Mouse (Mus musculus) megakaryocyte progenitor cell, adult 5-6 weeks (primary cell): ENCODE results near the gene Btnl6. TPM values are rescaled to one million over a fixed set of nuclear protein-coding genes. Genes with fewer than 3 reads are reported as not detected.
"Not testable (repeated sequence)": the region's sequence is repeated elsewhere in the genome, so short reads cannot be mapped to it uniquely, and the experiment has no call there.

Experiments used
- ATAC-seq: replicated peaks from 2 replicates; pipeline ENCODE4 v1.8.0; 2016; ENCODE audit warnings: mild to moderate bottlenecking, moderate TSS enrichment, inconsistent platforms; ENCODE audit not compliant: poor library complexity
- total RNA-seq, 2 experiments: library from RNA; stranded (forward) in 1 of 2; stranded (reverse) in 1 of 2; fragments of 157-497, 149-512 nt in 1 of 2; fragments of 200-1000 nt in 1 of 2; gene quantifications; 2 replicates each; pipeline versions ENCODE4 v1.2.3 to v1.2.4; 2015 to 2017

Btnl6 gene
- not detected in 2 replicates for total RNA-seq (2015)
- total RNA-seq (2017), result not detected in 2 replicates

- ATAC-seq, result no peak
These were observed at the start of gene Btnl6 for GRCm38 (mm10) chr17:34517252-34517651. Gene Btnl6 (minus strand): TSS chr17:34517352.

- no peak for ATAC-seq
These were observed 47.6 kb upstream of the Btnl6 start for GRCm38 (mm10) chr17:34564796-34565195.

GRCm38 (mm10) chr17:34564003-34564421 lies 46.9 kb upstream of the Btnl6 start, which contains the start of gene Notch4:
Gene Notch4 (plus strand): TSS chr17:34564268.
- ATAC-seq, result no peak; the same call in 1 of the 2 replicates

- no peak for ATAC-seq
These were observed 46.2 kb upstream of the Btnl6 start for GRCm38 (mm10) chr17:34563354-34563753.

GRCm38 (mm10) chr17:34562595-34562994 lies 45.4 kb upstream of the Btnl6 start:
- ATAC-seq, result no peak

GRCm38 (mm10) chr17:34561200-34561599 lies 44.0 kb upstream of the Btnl6 start:
- peak; percentile 83 for ATAC-seq

- no peak for ATAC-seq
These were observed 43.3 kb upstream of the Btnl6 start for GRCm38 (mm10) chr17:34560438-34560837.

- ATAC-seq, result peak; percentile 47
These were observed 42.7 kb upstream of the Btnl6 start for GRCm38 (mm10) chr17:34559895-34560294.

GRCm38 (mm10) chr17:34559116-34559515 lies 42.0 kb upstream of the Btnl6 start:
- no peak for ATAC-seq

GRCm38 (mm10) chr17:34557411-34557810 lies 40.3 kb upstream of the Btnl6 start:
- no peak for ATAC-seq

GRCm38 (mm10) chr17:34556406-34556805 lies 39.3 kb upstream of the Btnl6 start:
- no peak for ATAC-seq

GRCm38 (mm10) chr17:34555483-34555882 lies 38.3 kb upstream of the Btnl6 start:
- peak; percentile 88 for ATAC-seq

GRCm38 (mm10) chr17:34549843-34550242 lies 32.7 kb upstream of the Btnl6 start:
- ATAC-seq, result no peak

- ATAC-seq, result no peak
These were observed 32.0 kb upstream of the Btnl6 start for GRCm38 (mm10) chr17:34549156-34549555.

GRCm38 (mm10) chr17:34547601-34548000 lies 30.4 kb upstream of the Btnl6 start:
- ATAC-seq, result no peak

- no peak for ATAC-seq
These were observed 29.6 kb upstream of the Btnl6 start for GRCm38 (mm10) chr17:34546797-34547196.

GRCm38 (mm10) chr17:34543567-34543966 lies 26.4 kb upstream of the Btnl6 start:
- ATAC-seq, result not testable (repeated sequence)

- ATAC-seq, result no peak
These were observed 15.5 kb upstream of the Btnl6 start for GRCm38 (mm10) chr17:34532671-34533070.

- ATAC-seq, result no peak
These were observed 1.8 kb upstream of the Btnl6 start for GRCm38 (mm10) chr17:34519001-34519400.

- not testable (repeated sequence) for ATAC-seq
These were observed 1.4 kb upstream of the Btnl6 start for GRCm38 (mm10) chr17:34518571-34518970.

GRCm38 (mm10) chr17:34517795-34518194 lies 643 bp upstream of the Btnl6 start:
- no peak for ATAC-seq

- no peak for ATAC-seq
These were observed 638 bp downstream of the Btnl6 start for GRCm38 (mm10) chr17:34516514-34516913.

GRCm38 (mm10) chr17:34511723-34512122 lies 5.4 kb downstream of the Btnl6 start:
- not testable (repeated sequence) for ATAC-seq
